Mouse (Mus musculus) liver, embryonic 14.5 days (tissue): Measurements from ENCODE around the gene Gpr55.

ENCODE experiments used
- CTCF ChIP-seq: IDR thresholded peaks from 2 replicates; pipeline ENCODE4 v1.5.1; 2016; ENCODE audit warnings: antibody characterized with exemption, low read depth, control low read depth
- EP300 ChIP-seq: IDR thresholded peaks from 2 replicates; pipeline ENCODE4 v1.6.1; 2016; ENCODE audit warnings: antibody characterized with exemption, low read depth

- TF ChIP-seq CTCF (no peak), EP300 (no peak)
These were observed 35.6 kb downstream of the Gpr55 start for GRCm38 (mm10) chr1:85925183-85925582.
